Mouse (Mus musculus) G1E (cell line): ENCODE measurements around the gene Stk38l.

Experiments used
- CTCF ChIP-seq: IDR thresholded peaks from 2 replicates; pipeline ENCODE4 v1.5.1; 2012; ENCODE audit warnings: low read depth, low read length, inconsistent platforms, mixed read lengths
- GATA2 ChIP-seq: IDR thresholded peaks from 2 replicates; pipeline ENCODE4 v1.6.1; 2012; ENCODE audit warnings: low read depth, low read length, inconsistent platforms, borderline replicate concordance

DNA sequence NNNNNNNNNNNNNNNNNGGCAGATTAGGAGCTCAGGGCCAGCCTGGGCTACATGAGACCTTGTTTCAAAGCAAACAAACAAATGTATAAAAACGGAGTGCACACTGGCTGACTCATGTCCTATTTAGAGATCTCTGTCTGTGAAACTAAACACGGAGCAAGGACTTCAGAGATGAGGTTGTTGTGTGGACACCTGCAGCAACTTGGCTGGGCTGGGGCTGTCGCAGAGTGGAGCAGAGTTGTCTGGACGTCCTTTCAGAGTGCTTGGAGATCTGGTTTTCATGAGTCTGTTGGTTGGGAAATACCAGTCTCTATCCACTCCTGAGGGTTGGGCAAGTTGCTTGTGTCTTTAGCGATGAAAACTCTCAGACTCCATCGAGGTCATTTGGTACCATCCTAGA lies 85.2 kb downstream of the Stk38l start:
- TF ChIP-seq CTCF = no peak
- no peak for TF ChIP-seq GATA2
